Mouse (Mus musculus): ENCODE results near the gene Gm4559.
"Not testable (repeated sequence)": the region's sequence is repeated elsewhere in the genome, so short reads cannot be mapped to it uniquely, and the experiment has no call there.

Gm4559 gene

DNA sequence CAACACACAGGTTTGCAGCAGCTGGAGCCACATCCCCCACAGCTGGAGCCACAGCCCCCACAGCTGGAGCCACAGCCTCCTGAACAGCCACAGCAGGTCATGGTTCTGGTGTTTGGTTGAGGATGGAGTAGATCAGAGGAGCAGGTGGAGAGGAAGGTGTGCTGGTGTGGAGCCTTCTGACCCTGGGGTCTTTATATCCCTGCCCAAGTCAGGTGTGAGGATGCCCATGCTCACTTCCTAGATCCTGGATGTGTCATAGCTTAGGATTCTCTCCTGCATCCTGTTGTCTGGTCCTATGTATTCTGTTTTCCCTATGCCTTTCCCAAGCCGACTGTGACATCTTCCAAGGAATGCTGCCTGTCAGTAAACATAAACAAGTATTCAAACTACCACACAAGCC, 15.9 kb downstream of the Gm4559 start, which contains the start of gene Gm2431:
Gm2431 (minus strand) TSS at position 101 of the 400 bp plus-strand sequence.
- not testable (repeated sequence) for DNase-seq

DNA sequence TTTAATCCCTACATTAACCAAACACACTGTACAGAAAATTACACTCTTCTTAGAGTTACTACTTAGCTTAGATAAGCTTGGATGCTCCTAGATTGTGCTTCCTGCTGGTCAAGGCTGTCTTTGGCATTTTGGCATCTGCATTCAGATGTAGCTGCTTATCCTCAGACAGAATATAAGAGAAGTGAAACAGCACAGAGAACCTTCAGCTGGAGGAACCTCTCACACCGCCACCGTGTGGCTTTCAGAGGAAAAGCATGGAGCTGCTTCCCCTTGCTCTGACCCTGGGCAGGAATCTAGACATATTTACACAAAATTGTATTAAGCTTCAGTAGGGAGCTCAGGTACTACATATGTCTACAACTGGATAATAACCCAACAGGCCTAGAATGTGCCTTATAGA, 18.6 kb downstream of the Gm4559 start:
- peak; percentile 49 for DNase-seq

DNA sequence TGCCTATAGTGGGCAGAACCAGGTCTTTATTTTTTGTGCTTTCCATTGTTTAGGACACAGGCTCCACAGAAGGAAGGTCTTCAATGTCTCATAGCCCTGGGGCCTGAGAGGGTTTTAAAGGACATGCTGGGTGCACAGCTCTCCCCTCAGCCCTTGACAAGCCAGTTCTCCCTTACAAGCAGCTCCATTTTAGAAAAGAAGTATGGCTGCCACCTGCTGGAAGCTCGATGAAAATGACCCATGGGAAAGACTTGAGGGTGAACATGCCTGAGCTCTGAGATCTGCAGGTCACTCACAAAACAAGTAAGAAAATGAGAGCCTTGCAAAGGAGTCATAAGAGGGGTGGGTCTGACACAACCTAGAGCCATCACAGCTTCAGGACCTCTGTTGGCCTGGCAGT, 24.3 kb downstream of the Gm4559 start:
- DNase-seq: peak; percentile 42

DNA sequence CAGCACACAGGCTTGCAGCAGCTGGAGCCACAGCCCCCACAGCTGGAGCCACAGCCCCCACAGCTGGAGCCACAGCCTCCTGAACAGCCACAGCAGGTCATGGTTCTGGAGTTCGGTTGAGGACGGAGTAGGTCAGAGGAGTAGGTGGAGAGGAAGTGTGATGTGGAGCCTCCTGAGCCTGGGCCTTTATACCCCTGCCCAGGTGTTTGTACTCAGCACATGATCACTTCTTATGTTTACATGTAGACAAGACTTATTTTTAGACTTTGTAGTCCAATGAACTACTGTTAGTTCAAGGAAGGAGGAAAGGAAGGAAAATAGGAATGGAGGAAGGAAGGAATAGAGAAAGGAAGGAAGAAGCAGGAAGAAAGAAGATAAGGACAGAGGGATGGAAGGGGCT, 33.2 kb downstream of the Gm4559 start, which contains the start of gene Gm40460:
Gm40460 (minus strand) TSS at position 101 of the 400 bp plus-strand sequence.
- no peak for DNase-seq

DNA sequence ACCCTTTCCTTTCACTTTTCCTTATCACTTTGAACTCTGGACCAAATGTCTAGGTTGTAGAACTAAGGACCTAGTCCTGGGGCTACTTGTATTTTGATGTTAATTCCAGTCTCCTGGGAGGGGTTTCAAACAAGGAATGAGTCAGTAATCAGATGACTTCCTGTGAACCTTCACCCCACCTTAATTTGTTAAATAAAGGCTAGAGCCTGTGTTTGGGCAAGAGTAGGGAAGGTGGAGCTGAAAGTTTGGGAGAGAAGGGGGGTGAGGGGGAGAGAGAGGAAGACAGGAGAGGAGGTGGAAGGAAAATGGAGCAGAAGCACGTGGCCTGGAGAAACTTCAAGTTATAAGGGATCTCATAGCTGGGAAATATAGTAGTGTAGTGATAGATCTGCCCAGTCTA, 42.6 kb downstream of the Gm4559 start:
- DNase-seq: no peak

DNA sequence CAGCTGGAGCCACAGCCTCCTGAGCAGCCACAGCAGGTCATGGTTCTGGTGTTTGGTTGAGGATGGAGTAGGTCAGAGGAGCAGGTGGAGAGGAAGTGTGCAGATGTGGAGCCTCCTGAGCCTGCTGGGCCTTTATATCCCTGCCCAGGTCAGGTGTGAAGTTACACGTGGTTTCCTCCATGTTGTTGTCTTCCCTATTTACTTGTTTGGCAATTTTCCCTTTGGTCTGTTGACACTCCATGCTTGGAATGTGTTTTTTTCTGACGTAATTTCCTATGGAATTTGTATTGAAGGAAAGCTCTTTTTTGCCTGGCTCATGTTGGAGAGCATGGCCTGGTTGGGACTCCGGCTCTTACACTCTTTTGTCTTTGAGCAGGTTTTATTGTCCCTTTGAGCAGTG, 44.3 kb downstream of the Gm4559 start, which contains the start of gene Krtap5-5:
Krtap5-5 (minus strand) TSS at position 101 of the 400 bp plus-strand sequence.
- not testable (repeated sequence) for DNase-seq

DNA sequence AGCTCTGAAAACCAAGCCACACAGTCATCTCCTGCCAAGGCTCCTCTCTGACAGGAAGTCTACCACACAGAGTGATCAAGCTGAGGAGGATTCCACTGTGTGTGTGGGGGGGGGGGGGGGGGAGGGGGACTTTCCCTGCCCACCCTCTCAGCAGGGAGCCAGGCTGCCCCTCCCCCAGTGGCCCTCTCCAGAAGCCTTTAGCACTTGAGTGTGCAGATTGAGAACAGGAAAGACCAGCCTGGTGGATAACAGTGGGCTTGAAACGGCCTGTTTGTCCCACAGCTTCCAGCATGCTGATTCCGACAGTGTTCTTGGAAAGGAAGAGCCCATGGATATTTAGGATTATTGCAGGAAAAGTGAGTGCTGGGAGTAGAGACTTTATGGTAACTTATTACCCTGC, 49.6 kb downstream of the Gm4559 start:
- peak; percentile 15 for DNase-seq

Measured in thymus, postnatal 4 days (tissue).